Mouse (Mus musculus): ENCODE measurements around the gene Tlx2. TPM values are rescaled to one million over a fixed set of nuclear protein-coding genes. Genes with fewer than 3 reads are reported as not detected.

Tlx2 gene
- polyA plus RNA-seq, 1 experiment from 2014 or later: 42.3 TPM

DNA sequence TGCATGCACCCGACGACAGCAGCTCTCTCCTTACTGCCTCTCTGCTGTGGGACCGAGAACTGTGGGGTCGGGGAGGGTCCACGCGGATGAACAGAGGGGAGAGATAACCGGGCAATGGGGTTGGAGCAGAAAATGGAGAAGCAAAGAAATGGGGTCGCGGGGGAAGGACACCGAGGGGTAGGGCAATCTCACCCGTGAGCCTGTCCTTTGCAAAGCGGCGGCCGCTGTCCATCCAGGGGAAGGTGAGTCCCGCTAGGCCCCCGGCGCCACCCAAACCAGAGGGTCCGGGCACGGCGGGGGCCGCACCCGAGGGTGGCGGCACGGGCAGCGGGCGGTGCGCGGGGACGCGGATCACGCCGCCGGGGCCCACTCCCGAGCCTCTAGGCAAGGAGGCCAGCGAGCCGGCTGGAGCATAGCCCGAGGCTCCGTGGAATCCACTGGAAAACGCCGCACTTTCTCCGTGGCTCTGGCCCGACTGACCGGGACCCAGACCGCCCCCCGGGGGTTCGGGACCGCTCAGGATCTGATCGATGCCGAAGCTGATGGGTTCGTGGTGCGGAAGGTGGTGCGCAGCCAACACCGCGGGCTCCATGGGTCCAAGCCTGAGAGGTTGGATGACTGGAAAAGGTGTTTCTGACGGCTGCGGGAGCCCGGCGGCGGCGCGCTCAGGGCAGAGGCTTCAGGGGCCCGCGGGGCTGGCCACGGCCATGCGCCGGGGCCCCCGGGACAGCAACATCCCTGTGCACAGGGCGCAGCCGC, 426 bp downstream of the Tlx2 start:
- H3K9me3 ChIP-seq: no peaks in the 10 kb centered on the region
- peaks cover 97% of the 10 kb centered on the region for H3K27me3 ChIP-seq (replicated peaks)
- H3K27ac ChIP-seq: peak overlapping the region; percentile 37; the same call in 1 of the 2 replicates
- H3K4me1 ChIP-seq: peaks cover 24% of the 10 kb centered on the region
- peak overlapping the region; percentile 50 for H3K9ac ChIP-seq
- ATAC-seq (ENCODE audit: low FRiP score, low read depth): 0 out of 2 replicates have a peak, but pooled peaks have one; percentile 30
- H3K4me3 ChIP-seq: peak overlapping the region; percentile 33
- WGBS: 1% methylated on average over 69 of the region's 69 CpGs
- H3K36me3 ChIP-seq: no peaks in the 10 kb centered on the region
- H3K4me2 ChIP-seq (replicated peaks): peak overlapping the region; percentile 49

DNA sequence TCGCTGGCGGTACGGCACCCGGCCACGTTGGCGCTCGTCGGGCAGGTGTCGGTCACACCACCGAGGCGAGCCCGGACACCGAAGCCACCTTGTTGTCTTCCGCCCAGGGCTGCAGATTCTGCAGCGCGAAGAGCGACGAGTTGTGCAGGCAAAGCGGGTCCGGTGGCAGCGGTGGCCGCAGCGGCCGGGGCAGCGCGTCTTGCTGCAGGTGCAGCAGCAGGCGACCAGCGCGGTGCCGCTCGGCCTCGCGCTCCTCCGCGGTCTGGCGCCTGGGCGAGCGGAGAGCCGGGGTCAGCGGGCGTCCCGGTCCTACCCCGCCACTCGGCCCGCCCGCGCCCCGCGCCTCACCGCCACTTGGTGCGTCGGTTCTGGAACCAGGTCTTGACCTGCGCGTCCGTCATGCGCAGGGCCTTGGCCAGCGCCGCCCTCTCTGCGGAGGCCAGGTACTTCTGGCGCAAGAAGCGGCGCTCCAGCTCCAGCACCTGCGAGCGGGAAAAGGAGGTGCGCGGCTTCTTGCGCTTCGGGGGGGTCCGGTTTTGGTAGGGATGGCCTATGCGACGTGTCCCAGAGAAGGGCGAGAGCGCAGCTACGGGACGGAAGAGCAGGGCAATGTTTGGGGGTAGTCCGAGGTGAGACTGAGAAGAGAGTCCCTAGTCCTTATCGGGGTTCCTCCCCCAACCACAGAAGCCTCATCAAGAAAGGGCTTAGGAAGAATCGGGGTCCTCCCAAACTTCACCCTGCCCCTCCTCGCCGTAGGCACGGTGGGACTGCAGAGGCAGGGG, 1.2 kb downstream of the Tlx2 start:
- H3K4me3 ChIP-seq: peak overlapping the region; percentile 33
- H3K27me3 ChIP-seq (replicated peaks): peaks cover 98% of the 10 kb centered on the region
- WGBS: under 1% methylated on average over 81 of the region's 81 CpGs
- H3K4me1 ChIP-seq: peaks cover 24% of the 10 kb centered on the region
- no peaks in the 10 kb centered on the region for H3K36me3 ChIP-seq
- H3K9ac ChIP-seq: peak overlapping the region; percentile 50
- H3K27ac ChIP-seq: no peak overlapping the region
- no peak for ATAC-seq (ENCODE audit: low FRiP score, low read depth)
- H3K4me2 ChIP-seq (replicated peaks): peak overlapping the region; percentile 49
- H3K9me3 ChIP-seq: no peaks in the 10 kb centered on the region

DNA sequence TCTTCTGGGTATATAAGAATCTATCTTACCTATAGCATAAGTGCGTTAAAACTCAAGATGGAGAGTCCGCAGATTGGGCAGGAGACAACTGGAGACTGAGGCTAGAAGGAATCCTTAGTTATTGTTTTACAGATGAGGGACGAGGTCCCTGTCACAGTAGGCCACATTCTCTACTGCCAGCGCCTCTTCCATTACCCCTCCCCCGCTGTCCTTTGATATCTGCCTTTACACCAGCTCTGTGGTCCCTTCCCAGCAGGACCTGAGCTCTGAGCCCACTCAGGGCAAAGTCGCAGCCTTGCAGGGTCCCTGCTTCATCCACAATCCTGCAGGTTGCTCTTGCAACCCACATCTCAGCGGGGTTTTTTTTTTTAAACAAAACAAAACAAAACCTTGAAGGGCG, 1.9 kb downstream of the Tlx2 start:
- WGBS: 4% methylated on average over 8 of the region's 8 CpGs
- Histone ChIP-seq H3K27me3 (replicated peaks) (peaks cover 98% of the 10 kb centered on the region), H3K36me3 (no peaks in the 10 kb centered on the region), H3K4me3 (peak overlapping the region; percentile 33), H3K9ac (peak overlapping the region; percentile 50), H3K4me1 (peaks cover 24% of the 10 kb centered on the region), H3K27ac (no peak overlapping the region), H3K9me3 (no peaks in the 10 kb centered on the region), H3K4me2 (replicated peaks) (peak overlapping the region; percentile 49)
- no peak for ATAC-seq (ENCODE audit: low FRiP score, low read depth)

DNA sequence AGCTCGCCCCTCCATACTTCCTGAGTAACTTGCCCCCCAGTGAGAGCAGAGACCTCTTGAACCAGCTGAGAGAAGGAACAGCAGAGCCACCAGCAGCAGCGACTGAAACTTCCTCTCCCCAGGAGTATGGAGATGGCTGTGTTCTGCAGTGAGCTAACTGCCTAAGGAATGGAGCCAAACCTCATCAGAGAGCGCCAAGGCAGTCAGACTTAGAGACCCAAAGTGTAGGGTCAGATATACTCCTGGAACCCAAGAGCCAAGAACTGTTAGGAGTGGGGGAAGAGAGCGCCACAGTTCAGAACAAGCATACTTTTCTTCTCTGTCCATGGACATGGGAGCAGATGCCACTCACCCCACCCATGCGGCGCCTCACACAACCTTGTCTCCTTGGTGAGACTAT, 3.7 kb downstream of the Tlx2 start:
- H3K9me3 ChIP-seq: no peaks in the 10 kb centered on the region
- H3K4me3 ChIP-seq: no peak overlapping the region
- H3K27ac ChIP-seq: no peak overlapping the region
- peaks cover 21% of the 10 kb centered on the region for H3K4me1 ChIP-seq
- 35% methylated on average over 6 of the region's 6 CpGs for WGBS
- H3K27me3 ChIP-seq (replicated peaks): peaks cover 93% of the 10 kb centered on the region
- no peak overlapping the region for H3K4me2 ChIP-seq (replicated peaks)
- H3K9ac ChIP-seq: no peak overlapping the region
- H3K36me3 ChIP-seq: no peaks in the 10 kb centered on the region
- ATAC-seq (ENCODE audit: low FRiP score, low read depth): no peak

DNA sequence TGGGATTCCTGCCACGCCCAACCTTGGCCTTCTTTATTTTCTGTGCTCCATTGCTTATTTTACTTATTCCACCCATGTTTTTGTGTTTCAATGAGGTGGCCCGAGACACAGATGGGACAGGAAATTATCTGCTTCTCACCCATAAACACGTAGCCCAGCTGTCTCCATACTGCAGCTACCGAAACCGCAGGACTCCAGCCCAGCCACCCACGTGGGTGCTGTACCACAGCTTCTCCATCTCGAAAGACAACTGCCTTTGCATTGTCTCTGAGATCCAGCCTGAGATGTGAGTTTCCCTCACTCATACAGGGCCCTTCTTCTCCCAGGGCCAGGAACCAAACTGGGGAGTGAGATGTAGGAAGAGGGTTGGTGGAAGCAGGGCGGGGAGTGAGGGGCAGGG, 4.1 kb downstream of the Tlx2 start:
- Histone ChIP-seq H3K4me3 (no peak overlapping the region), H3K27me3 (replicated peaks) (peaks cover 88% of the 10 kb centered on the region), H3K9me3 (no peaks in the 10 kb centered on the region), H3K27ac (no peak overlapping the region), H3K4me1 (peaks cover 16% of the 10 kb centered on the region), H3K4me2 (replicated peaks) (no peak overlapping the region), H3K9ac (no peak overlapping the region), H3K36me3 (no peaks in the 10 kb centered on the region)
- WGBS: 49% methylated on average over 8 of the region's 8 CpGs
- no peak for ATAC-seq (ENCODE audit: low FRiP score, low read depth)

DNA sequence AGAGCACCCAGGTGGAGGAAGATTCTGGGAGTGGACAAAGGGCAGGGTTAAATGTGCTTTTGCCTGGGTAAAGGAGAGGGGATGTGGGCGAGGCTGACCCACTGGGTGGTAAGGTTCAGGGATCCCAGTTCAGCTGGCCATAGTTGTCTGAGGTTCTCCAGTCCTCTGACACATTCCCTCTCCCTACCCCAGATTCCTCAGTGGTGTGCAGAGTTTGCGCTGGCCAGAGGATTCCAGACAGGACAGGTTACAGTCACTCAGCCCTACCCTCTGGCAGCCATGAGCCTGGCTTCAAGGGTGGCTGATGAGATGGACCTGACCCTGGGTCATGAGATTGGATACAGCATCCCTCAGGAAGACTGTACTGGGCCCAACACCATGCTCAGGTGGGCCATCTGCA, 11.4 kb downstream of the Tlx2 start:
- Histone ChIP-seq H3K27ac (no peak overlapping the region), H3K4me2 (replicated peaks) (no peak overlapping the region), H3K36me3 (peaks cover 18% of the 10 kb centered on the region), H3K9me3 (no peaks in the 10 kb centered on the region), H3K4me3 (no peak overlapping the region), H3K9ac (no peak overlapping the region), H3K4me1 (peaks cover 11% of the 10 kb centered on the region), H3K27me3 (replicated peaks) (peaks cover 18% of the 10 kb centered on the region)
- no peak for ATAC-seq (ENCODE audit: low FRiP score, low read depth)
- WGBS: 84% methylated on average over 2 of the region's 2 CpGs

DNA sequence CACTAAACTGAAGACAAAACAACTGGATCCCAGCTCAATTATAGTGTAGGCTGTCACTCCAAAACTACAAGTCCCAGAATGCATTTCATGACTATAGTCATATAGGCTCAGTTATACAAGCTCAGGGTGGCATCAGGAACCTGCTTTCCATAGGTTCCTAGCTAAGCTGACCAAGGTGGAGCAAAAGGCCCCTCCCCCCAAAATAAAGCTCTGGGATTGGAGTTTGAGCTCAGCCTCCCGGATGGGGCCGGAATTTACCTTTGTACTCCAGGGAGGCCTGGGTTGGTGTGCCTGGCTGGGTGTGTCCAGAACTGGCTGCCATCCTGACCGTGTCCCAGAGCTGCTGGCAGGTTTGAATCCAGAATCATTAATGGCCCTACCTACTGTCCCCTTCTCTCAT, 12.3 kb downstream of the Tlx2 start, which contains the start of gene Dqx1:
Dqx1 (plus strand) TSS at position 55 of the 400 bp plus-strand sequence.
- 44% methylated on average over 3 of the region's 3 CpGs for WGBS

DNA sequence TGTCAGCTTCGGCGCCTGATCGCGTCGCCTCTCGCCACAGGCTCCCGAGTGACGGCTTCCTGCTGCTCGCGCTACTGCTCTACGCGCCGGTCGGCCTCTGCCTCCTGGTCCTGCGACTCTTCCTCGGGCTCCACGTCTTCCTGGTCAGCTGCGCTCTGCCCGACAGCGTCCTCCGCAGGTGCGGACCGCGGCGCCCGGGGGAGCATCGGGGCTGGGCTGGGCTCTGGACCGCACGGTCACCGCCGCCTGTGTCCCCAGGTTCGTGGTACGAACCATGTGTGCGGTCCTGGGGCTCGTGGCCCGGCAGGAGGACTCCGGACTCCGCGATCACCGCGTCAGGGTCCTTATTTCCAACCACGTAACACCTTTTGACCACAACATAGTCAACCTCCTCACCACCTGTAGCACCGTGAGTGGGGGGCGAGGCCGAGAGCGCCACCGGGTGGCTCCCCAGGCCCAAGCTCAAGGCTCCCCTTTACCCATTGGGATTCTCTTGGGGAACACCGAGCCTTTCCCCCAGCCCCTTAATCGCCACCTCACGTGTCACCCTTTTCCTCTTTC, 15.1 kb downstream of the Tlx2 start, which contains the start of gene Htra2:
Htra2 (minus strand) TSS at position 403 of the 561 bp plus-strand sequence.
- Histone ChIP-seq H3K9ac (peak within 1 kb of the TSS; percentile 95), H3K27me3 (replicated peaks) (no peaks in the 10 kb centered on the region), H3K36me3 (peaks cover 32% of the 10 kb centered on the region), H3K4me1 (peaks cover 22% of the 10 kb centered on the region), H3K4me3 (peak within 1 kb of the TSS; percentile 95), H3K27ac (peak within 1 kb of the TSS; percentile 53; the same call in 1 of the 2 replicates), H3K9me3 (no peaks in the 10 kb centered on the region), H3K4me2 (replicated peaks) (peak within 1 kb of the TSS; percentile 93)
- under 1% methylated on average over 50 of the region's 50 CpGs for WGBS
- peak; percentile 57 for ATAC-seq (ENCODE audit: low FRiP score, low read depth)

More for the DNA sequence above, 12.3 kb downstream of the Tlx2 start, which contains the start of gene Dqx1:
- ATAC-seq (ENCODE audit: low FRiP score, low read depth): no peak
- peaks cover 8% of the 10 kb centered on the region for H3K27me3 ChIP-seq (replicated peaks)
- H3K9ac ChIP-seq: no peak within 1 kb of the TSS
- no peak within 1 kb of the TSS for H3K4me2 ChIP-seq (replicated peaks)
- H3K4me3 ChIP-seq: no peak within 1 kb of the TSS
- H3K27ac ChIP-seq: no peak within 1 kb of the TSS
- H3K4me1 ChIP-seq: peaks cover 18% of the 10 kb centered on the region
- no peaks in the 10 kb centered on the region for H3K9me3 ChIP-seq
- peaks cover 18% of the 10 kb centered on the region for H3K36me3 ChIP-seq

DNA sequence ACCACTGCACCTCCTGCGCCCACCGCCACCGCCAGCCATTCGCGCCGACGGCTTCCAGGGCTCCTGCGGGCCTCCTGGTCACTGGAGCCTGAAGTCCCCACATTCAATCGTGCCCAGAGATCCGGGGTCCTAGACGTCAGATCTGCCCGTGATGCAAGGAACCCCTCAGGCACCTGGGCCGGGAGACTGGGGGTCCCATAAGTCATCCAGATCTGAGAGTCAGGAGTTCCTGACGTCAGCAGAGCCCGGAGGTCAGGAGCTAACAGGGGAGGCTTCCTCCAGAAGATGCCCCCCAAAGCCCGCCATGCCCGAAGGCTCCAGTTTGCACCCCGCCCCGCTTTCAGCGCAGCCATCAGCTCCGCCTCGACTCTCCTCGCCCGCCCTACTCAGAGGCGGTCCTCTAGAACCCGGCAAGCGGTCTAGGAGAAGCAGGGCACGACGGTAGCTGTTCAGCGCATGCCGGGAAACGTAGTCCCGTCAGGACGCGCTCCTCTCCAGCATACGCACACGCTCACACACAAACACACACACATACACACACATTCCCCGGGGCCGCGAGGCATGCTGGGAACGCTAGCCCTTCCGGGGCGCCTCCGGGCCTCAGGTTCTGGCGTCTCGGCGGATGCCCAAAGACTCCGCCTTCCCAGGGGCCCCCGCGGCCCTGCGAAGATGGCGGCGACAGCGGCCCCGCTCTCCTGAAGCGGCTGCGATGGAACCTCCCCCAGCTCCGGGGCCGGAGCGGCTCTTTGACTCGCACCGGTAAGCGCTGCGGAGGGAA, 15.8 kb downstream of the Tlx2 start, which contains the start of gene Aup1:
Aup1 (plus strand) TSS at position 448 of the 778 bp plus-strand sequence.
- Histone ChIP-seq H3K27ac (peak within 1 kb of the TSS; percentile 53; the same call in 1 of the 2 replicates), H3K4me1 (peaks cover 22% of the 10 kb centered on the region), H3K9me3 (no peaks in the 10 kb centered on the region), H3K9ac (peak within 1 kb of the TSS; percentile 95), H3K4me3 (peak within 1 kb of the TSS; percentile 95), H3K4me2 (replicated peaks) (peak within 1 kb of the TSS; percentile 93), H3K36me3 (peaks cover 32% of the 10 kb centered on the region), H3K27me3 (replicated peaks) (no peaks in the 10 kb centered on the region)
- WGBS: under 1% methylated on average over 64 of the region's 64 CpGs
- peak; percentile 96 for ATAC-seq (ENCODE audit: low FRiP score, low read depth)

DNA sequence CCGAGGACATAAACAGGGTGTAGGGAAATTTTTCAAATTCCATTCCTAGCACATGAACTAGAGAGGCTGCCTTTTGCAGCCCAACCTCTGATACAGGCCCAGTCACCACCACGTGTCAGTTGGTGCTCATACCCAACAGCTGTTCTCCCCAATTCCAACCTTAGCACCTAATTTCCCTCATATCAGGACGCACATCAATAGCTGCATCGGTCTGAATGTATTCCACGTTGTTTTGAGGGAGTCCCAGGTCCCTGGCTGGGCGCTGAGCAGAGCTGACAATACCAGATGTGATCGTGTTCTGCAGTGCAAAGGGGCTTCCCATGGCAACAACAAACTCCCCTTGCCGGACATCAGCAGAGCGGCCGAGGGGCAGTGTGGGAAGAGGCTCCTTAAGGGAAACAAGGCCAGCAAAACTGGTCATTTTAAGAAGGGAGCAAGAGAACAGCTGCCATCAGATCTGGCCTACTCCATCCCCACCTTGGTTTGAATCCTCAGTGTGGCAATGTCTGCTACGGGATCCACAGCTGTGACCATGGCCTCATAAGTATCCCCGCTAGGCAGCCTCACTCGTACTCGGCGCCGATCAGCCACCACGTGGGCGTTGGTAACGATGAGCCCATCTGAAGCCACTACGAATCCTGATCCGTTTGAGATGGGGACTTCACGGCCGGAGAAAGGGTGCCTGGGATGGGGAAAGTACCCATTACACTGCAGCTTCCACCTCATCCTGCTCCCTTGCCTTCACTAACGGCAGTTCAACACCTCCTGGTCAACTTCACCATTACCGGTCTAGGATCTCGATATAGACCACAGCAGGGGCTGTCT, 16.7 kb downstream of the Tlx2 start:
- WGBS: 3% methylated on average over 26 of the region's 26 CpGs
- peak overlapping the region; percentile 95 for H3K4me3 ChIP-seq
- no peaks in the 10 kb centered on the region for H3K9me3 ChIP-seq
- H3K36me3 ChIP-seq: peaks cover 32% of the 10 kb centered on the region
- peak overlapping the region; percentile 95 for H3K9ac ChIP-seq
- ATAC-seq (ENCODE audit: low FRiP score, low read depth): peak; percentile 23
- H3K4me1 ChIP-seq: peaks cover 22% of the 10 kb centered on the region
- H3K27me3 ChIP-seq (replicated peaks): no peaks in the 10 kb centered on the region
- peak overlapping the region; percentile 93 for H3K4me2 ChIP-seq (replicated peaks)
- no peak overlapping the region for H3K27ac ChIP-seq

DNA sequence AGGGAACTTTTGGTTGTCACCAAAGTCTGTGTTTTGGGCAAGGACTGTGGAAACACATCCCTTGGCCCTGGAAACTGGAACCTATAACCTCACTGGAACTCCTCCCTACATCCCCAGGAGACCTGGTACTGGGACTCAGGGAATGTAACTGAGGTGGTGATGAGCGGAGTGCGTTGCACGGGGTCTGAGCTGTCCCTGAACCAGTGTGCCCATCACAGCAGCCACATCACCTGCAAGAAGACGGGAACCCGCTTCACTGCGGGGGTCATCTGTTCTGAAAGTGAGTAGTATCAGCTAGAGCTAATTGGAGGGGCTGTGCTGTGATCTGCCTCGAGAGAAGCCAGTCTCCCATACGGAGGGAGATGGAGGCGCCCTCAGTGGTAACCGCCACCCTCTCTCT, 20.7 kb downstream of the Tlx2 start:
- Histone ChIP-seq H3K4me3 (no peak overlapping the region), H3K4me1 (peaks cover 11% of the 10 kb centered on the region), H3K27ac (no peak overlapping the region), H3K36me3 (peaks cover 14% of the 10 kb centered on the region), H3K27me3 (replicated peaks) (no peaks in the 10 kb centered on the region), H3K9ac (no peak overlapping the region), H3K9me3 (no peaks in the 10 kb centered on the region), H3K4me2 (replicated peaks) (no peak overlapping the region)
- no peak for ATAC-seq (ENCODE audit: low FRiP score, low read depth)
- 72% methylated on average over 10 of the region's 10 CpGs for WGBS

Measured in neural tube, embryonic 12.5 days (tissue).